Mouse (Mus musculus) left cerebral cortex, adult 11 months (tissue): ENCODE measurements around the gene Slc45a3.

Experiments used
- DNase-seq: peaks from one replicate; pipeline ENCODE4 v3.0.0; 2022; ENCODE audit warnings: low spot score

Slc45a3 gene

DNA sequence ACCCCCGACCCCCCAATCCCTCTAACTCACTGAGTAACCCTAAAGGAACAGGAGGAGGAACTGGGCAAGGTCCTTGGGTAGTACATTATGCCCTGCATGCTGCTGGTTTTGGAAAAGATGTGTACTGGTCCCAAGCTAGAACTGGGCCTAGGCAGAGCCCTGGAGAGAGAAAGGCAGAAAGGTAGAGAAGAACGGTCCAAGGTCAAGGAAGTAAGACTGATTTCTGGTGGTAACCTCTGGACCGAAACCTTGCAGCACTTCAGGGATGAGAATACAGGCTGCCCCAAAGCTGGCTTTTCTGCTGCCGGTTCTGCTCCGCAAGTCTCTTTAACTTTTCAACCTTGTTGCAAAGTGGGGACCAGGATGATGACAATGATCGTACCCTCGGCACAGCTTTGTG is 1.8 kb downstream of the Slc45a3 start:
- no peak for DNase-seq

DNA sequence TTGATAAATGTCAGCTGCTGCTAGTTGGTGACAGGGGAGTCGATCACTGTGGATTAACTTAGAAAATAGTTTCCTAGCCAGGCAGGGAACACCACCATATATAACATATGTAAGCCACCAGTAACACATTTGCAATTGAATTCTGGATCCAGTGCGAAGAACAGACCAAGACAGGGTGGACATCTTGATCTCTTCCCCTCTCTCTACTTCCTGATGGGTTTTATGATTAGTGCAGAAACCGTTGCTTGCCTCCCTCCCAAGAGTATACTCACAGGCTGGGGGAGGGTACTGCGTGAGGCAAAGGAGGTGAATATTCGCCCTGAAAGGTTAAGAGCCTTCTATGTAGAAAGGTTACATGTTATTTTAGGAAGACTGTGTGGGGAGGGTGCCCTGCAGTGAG is 3.1 kb downstream of the Slc45a3 start:
- DNase-seq = no peak

DNA sequence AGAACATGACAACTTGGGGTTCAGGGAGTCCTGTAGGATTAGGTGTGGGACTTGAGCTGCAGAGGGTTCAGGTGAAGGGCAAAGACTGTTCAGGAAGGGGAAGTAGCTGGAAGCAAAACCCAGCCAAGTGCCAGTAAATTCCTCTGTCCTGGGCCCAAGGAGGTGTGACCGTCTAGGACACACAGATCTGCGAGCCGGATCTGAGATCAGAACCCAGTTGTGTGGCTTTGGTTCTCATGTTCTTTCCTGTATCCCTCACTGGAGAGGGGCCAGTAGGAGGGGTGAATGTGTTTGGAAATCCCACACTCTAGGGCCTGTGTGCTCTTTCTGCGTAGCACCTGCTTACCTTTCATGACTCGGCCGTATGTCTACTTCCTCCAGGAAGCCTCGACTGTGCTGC is 4.6 kb downstream of the Slc45a3 start:
- DNase-seq = no peak

DNA sequence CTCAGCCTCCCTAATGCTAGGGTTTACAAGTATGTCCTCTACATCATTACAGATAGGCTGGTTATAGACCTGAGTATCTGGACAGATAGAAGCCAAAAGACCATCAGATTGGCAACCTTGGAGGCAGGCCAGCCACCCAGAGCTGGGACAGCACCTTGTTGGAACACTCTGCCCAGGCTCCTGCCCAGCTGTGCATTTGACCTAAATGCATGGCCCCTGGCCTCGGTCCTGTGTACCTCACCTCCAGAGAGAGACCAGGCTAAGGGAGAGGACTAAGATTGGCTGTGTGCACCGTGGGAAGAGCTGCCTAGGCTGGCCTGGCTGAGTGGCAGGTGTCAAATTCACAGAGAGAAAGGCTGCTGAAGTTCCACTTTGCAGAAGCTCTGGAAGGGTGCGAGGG is 5.8 kb downstream of the Slc45a3 start:
- DNase-seq = no peak

DNA sequence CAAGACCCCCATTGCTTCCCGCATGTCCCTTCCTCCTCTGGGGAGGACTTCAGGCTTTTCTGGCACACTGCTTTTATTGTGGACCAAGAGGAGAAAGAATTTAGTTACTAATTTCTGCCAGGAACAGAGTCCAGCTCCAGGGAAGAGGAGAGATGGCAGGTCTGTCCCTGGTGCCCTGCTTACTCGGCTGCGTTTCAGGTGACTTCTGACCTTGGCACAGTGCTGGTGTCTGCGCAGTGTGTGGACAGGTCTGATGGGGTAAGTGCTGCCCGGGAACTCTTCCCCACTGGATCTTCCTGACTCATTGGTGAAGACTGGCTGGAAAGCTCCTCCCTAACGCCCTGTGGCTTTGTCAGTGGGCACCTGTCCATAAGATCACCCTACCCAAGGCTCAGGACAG is 6.2 kb downstream of the Slc45a3 start:
- DNase-seq = no peak

DNA sequence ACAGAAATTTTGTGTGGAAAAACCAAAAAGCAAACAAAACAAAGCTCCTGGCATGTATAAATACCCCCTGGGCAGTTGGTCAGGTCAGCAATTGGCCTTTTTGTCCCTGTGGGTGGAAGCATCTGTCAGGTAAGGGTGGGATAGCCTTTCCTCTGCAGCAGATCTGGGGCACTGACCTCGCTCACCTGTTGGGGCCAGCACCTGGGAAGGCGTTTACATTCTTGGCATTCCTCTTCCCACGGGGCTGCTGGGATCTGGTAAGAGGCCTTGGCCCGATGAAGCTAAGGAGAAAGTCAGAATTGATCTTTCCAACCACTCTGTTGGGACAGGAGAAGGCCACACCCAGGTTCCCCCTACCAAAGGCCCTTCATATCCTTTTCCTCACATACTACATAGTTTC is 7.1 kb downstream of the Slc45a3 start:
- DNase-seq = no peak

DNA sequence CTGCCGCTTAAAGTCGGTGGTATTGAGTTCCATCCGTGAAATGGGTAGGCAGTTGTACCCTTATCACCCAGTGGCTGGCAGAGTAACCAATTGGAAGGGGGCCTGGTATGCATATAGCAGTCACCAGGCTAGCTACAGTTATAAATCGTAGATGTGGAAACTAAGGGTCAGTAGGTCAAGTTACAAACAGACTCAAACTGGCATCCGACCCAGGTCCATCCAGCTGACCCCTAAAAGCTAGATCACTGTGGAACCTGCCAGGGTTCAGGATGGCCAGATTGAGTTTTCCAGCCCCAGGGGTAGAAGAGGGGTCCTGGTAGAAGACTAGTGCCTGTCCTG is 7.5 kb downstream of the Slc45a3 start:
- no peak for DNase-seq

DNA sequence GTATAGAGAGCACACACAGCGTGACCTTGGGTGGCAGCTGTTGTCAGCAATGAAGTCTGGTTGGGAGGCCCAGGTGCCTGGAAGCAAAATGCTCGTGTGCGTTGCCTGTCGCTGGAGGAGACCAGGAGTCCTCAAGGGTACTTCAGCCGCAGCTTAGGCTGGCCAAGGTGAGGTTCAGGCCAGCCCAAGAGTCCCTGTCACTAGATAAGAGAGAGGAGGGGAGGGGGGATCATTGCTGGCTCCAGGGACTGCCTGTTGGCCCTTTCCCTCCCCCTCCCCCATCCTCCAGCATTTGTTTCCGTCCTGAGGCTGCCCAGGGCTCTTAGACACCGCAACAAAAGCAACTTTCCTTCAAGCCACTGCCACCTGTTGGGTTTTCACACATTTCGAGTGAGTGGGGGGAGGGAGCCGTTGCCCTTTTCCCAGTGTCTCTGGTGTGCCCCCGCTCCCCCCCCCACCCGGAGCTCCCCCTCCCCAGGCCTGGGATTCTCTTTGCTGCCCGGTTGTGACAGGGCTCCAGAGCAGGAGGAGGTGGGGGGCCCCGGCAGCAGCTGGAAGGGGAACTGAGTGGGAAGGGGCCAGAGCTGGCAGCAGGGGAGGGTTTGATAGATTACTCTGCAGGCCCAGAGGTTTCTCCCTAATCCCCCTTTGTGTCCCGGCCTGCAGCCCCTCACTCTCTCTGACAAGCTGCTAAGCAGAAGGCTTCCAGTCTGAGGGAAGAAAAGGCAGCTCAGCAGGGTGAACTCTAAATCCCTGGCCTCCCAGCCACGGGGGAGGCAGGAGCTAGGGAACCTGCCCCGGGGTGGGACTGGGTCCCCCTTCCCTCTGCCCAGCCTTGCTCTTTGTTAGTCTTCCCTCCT is 8.1 kb downstream of the Slc45a3 start:
- no peak for DNase-seq

DNA sequence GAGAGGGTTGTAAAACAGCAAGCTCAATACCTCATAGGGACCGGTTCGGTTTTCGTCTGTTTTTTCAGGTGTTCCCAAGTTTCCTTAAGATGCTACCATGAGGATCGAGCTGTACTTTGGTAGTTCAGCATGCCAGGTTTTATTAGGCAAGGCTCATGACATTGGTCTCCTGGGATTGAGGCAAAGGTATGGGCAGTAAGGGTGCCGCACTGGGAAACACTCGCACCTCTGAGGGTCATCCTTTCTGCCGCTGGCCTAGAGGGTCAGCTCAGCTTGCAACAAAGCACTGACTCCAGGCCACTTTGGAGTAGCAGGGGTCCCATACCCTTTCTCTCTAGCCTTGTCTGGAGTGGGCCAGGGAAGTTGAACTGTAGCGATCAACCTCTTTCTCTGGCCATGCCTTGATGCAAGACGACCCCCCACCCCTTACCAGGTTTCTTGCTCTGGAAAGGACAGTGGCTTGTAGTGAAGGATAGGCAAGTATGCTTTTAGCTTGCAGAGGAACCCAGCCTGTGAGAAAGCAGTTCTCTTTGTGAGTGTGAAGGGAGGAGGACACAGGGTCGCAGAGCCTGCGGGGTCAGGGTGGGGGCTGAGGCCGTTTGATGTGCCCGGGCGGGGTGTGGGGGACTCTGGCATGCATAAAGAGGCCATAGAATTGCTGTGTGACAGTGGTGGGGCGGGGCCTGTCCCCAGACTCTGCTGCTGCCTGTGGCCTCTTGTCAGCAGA is 9.2 kb downstream of the Slc45a3 start:
- no peak for DNase-seq

DNA sequence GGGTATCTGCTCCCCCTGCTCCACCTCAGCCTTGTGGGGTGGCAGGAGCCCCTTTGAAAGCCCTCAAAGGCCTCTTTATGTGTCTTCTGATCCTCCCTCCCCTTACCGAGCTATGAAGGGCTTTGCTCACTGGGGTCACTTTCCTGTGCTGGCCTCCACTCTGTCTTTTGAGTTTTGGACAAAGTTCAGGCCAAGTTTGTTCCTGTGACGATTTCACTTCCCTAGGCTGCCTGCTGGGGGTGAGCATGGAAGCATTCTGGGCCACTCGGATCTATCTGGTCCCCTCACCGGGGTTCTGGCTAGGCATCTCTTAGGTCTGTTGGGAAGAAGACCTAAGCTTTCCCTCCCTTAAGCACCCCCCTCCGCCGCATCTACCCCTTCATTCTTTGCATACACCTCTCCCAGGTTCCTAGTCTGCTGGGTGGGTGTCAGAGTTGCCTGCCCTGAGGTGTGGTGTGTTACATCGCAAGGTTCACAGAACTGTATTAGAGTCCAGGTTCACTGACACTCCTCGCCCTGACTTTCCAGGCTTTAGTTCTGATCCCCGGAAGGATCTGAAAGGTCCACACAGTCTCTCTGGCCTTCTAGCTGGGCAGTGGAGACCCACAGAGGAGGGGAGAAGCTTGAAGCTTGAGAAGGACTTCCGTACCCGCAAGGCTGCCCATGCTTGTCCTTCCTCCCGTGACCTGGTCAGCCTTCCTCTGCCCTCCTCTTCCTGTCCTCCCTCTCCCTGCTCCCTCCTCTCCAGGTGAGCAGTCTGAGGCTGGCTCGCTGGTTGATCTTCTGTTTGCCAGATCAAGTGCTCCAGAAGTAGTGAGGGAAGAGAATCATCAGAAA is 9.9 kb downstream of the Slc45a3 start:
- no peak for DNase-seq

DNA sequence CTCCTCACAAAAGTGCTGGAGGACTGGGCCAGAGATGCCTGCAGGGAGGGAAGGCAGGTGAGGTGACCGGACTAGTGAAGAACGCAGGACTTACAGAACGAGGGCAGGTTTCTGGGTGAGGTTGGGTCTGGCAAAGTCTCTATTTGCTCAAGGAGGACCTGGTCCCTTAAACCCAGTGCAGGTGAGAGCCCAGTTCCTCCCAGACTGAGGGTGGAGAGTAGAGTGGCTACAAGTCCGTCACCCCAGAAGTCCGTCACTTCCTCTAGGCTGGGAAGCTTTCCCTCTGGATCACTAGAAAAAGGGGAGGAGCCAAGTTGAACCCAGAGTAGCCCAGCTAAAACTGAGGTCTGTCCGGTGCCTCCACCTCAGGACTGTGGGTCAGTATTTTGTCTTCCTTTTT is 11.2 kb downstream of the Slc45a3 start:
- no peak for DNase-seq

DNA sequence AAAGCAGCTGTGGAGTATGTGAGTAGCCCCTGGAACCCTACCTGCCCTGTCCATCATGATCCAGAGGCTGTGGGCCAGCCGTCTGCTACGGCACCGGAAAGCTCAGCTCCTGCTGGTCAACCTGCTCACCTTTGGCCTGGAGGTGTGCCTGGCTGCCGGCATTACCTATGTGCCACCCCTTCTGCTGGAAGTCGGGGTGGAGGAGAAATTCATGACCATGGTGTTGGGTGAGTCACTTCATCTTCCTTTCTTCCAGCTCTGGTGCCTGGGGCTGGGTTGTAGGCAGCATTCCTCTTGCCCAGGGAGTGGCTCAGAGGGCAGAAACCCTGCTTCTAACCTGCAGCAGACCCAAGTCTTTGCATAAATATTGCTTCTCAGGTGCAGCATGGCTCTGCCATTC is 14.1 kb downstream of the Slc45a3 start:
- DNase-seq = no peak

DNA sequence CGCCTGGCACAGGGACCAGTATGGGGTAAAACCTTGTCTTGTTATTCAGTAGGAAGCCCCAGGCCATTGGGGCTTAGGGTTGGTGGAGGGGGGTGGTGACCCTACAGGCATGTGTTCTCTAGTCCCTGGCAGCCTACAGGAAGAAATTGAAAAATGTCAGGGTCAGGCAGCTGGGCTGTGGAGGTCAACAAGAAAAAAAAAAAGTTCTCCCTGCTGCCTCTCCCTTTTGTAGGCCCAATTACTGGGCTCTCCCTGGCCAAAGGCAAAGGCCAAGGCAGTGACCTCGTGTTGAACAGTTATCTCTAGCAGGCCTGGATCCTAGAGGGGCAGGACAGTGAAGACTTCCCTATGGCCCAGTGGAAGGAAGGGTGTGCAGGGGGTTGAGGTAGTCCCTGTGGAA is 17.7 kb downstream of the Slc45a3 start:
- DNase-seq = no peak

DNA sequence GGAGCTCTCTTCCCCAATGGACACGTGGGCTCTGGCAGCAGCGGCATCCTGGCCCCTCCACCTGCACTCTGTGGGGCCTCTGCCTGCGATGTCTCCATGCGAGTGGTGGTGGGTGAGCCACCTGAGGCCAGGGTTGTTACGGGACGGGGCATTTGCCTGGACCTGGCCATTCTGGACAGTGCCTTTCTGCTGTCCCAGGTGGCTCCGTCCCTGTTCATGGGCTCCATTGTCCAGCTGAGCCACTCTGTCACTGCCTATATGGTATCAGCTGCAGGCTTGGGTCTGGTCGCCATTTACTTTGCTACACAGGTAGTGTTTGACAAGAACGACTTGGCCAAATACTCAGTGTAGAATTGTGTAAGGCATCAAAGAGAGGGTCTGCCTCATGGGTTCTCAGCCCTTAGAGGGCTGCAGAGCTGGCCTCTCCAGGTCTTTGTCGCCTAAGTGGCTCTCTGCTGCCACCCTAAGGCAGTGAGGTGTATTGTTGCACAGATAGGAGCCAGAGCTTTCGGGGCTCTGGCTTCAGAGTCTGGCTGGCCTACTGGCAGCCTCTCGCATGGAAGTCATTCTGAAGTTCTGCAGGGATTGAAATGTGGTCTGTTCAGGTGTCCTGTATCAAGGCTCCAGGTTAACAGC is 18.7 kb downstream of the Slc45a3 start:
- peak; percentile 46 for DNase-seq

DNA sequence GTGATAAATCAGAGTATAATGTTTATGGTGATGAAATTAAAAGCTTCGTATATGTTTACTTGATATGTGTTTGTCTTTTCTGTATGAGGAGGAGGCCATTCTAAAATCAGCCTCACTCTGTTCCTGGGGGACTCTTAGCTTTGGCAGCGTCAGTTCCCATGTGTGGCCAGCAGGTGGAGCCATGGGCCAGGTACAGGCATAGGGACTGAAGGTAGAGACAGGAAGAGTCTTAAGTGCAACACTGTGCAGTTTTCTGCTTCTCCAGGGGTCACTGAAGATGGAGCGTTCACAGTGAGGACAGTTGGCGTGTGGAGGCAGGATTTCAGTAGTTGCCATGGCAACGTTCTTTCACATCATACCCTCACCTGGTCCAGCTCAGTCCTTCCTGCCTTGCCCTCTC is 20.1 kb downstream of the Slc45a3 start:
- DNase-seq = peak; percentile 33

DNA sequence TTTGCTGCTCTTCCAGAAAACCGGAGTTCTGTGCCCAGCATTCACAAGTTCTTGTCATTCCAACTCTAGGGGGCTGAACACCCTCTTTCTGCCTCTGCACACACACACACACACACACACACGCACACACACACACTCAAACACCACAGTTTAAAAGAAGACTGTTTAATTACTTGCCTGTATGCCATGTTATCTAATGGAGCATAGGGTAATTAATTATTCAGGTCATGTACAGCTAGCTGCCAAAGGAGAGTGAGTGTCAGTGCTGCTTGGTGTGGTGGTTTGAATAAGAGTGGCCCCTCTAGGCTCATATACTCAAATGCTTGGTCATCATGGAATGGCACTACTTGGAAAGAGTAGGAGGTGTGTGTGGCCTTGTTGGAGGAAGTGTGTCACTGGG is 21.0 kb downstream of the Slc45a3 start:
- DNase-seq = no peak

DNA sequence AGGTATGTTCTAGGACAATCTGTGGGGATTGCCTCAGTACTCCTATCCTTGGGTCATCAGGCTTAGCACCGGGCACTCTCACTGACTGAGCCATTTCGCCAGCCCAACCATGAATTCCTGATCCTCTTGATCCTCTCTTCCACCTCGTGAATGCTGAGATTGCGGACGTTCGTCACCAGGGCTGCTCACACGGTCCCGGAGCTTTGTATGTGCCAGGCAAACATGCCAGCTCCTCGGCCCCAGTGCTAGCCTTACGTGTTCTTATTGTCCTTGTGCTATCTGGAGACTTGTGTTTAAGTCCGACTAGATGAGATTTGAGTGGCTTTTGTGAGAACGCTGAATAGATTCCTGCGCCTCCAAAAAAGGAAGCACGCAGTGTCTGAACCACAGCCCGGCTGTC is 24.7 kb downstream of the Slc45a3 start:
- DNase-seq = no peak

DNA sequence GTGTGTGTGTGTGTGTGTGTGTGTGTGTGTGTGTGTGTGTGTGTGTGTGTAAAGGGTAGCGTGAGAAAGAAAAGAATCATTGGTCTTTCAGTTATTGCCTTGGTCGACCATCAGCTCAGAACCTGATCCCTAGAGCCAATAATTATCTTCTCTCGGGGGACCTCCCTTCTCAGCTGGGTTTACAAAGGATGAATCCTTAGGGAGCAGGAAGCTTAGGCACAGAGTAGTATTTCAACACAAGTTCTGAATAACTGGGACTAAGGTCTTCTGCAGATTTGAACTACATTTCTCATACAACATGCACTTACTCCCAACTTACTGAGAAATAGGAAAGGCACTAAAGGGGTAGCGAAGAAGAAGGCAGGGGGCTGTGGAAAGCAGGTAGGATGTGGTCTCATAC is 26.7 kb downstream of the Slc45a3 start:
- no peak for DNase-seq

DNA sequence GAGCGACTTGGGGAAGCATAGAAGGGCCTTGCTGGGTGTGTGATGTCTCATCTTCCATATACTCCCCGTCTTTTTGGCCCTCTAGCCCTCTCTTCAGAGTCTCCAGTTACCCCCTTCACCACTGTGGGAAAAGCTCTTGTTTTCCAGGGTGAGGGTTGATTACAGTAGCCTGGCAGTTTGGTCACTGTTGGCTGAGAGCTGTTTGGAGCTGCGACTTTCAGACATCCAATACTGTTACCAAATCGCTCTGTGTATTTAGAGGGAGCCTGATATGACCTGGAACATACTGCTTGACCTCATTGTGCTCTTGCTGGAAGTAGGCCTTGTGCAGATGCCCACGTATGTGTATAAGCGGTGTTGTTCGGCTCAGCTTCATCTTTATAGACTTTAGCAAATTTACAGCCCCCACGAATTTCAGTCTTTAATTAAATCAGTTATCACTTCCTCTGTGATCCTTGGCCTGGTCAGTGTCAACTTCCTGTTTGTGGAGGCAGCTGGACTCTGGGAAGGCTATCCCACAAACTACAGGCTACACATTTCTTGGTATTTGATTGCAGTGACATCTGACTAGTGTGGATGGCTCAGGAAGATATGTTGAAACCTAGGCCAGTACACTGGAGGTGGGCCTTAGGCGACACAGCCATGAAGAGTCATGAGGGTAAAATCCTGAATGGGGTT is 27.5 kb downstream of the Slc45a3 start:
- no peak for DNase-seq

DNA sequence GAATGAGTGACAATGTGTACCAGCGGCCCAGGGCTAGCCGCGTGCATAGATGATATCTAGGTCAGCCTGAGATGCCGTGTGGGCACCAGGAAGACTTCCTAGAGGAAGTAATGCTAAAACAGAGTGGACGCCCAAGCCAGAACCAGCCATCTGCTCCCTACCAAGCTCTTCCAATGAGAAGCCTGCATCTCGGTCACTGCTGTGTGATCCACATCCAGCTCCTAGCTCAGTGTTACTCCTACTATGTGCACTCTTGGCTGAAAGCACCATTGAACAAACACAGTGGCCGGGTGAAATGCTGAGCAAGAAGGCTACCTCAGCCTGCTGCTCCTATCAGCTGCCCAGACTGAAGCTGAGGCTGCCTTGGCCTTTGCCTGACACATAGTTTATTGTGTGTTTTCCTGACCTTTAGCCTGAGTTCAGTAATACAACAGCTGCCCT is 29.8 kb downstream of the Slc45a3 start:
- DNase-seq = no peak

DNA sequence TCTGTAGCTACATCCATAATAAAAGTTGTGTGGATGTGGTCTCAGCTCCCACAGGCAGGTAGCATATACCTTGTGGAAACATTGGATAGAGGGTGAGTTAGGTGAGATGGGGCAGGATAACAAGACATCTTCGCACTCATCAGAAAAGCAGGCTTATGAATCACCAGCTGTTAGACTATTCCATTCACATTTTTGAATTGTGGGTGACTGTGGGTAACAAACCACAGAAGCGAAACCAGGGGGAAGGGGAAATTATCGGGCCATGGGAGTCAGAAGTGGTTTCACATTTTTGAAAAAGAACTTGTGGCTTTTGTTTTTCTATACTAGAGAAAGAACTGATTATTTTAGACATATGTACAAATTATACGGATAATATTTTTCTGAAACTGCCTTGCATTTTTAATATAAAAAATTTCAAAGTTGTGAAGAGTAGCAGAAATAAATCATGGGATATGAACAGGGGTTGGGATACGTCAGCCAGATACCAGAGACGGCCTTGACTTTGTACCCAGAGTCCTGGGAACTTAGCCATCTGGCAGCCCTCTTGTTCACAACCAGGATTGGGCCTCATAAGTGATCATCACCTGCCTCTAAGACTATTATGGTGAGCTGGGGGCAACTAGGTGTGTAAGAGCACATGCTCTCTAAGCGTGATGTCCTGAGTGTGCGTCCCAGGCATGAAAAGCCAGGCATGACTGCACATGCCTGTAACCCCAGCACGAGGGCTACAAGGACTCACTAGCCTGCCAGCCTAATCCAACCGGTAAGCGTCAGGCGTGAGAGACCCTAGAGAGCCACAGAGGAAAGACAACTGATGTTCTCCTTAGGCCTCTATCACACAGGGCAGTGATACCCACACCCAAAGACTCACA is 30.6 kb downstream of the Slc45a3 start:
- DNase-seq = no peak
